Mouse (Mus musculus) MEL (cell line): ENCODE results near the gene Tcf15.

Experiments
- CTCF ChIP-seq, 3 experiments: IDR thresholded peaks in 2 of 3; conservative IDR thresholded peaks in 1 of 3; 2 replicates each; pipeline ENCODE4 v1.5.1; 2011 to 2012; ENCODE audit warnings: low read length in 3 of 3, low read depth in 2 of 3, mild to moderate bottlenecking in 2 of 3, improper control_type of control experiment in 1 of 3, inconsistent platforms in 1 of 3, mixed read lengths in 1 of 3, moderate library complexity in 1 of 3; ENCODE audit not compliant: control insufficient read depth in 1 of 3, insufficient read depth in 1 of 3, poor library complexity in 1 of 3, severe bottlenecking in 1 of 3
- HCFC1 ChIP-seq: IDR thresholded peaks from 2 replicates; pipeline ENCODE4 v1.6.1; 2012; ENCODE audit warnings: low read depth, mild to moderate bottlenecking, inconsistent platforms, low read length, improper control_type of control experiment, moderate library complexity
- KAT2A ChIP-seq: conservative IDR thresholded peaks from 2 replicates; pipeline ENCODE4 v1.6.1; 2012; ENCODE audit warnings: low read depth, low read length, improper control_type of control experiment, inconsistent platforms
- USF1 ChIP-seq: IDR thresholded peaks from 2 replicates; pipeline ENCODE4 v1.6.1; 2014; ENCODE audit warnings: low read depth, mild to moderate bottlenecking, inconsistent platforms, low read length, improper control_type of control experiment, moderate library complexity

- TF ChIP-seq KAT2A (no peak), CTCF (IDR thresholded peaks at IDR 0.05 in 2 of 3, conservative IDR thresholded peaks at IDR 0.05 in 1 of 3; ENCODE audit: control insufficient read depth in 1 of 3, insufficient read depth in 1 of 3, low read depth in 2 of 3, low read length in 3 of 3, poor library complexity in 1 of 3, severe bottlenecking in 1 of 3) (no peak), USF1 (no peak), HCFC1 (no peak)
These were observed 34.4 kb downstream of the Tcf15 start for GRCm38 (mm10) chr2:152177806-152178170.
